Mouse (Mus musculus): ENCODE results near the gene Ap4m1. TPM values are rescaled to one million over a fixed set of nuclear protein-coding genes. Genes with fewer than 3 reads are reported as not detected.

Gene Ap4m1
- 22.2 and 26.5 TPM in 2 replicates for polyA plus RNA-seq (2011; ENCODE audit: insufficient read length, low read depth, missing spikeins)

DNA sequence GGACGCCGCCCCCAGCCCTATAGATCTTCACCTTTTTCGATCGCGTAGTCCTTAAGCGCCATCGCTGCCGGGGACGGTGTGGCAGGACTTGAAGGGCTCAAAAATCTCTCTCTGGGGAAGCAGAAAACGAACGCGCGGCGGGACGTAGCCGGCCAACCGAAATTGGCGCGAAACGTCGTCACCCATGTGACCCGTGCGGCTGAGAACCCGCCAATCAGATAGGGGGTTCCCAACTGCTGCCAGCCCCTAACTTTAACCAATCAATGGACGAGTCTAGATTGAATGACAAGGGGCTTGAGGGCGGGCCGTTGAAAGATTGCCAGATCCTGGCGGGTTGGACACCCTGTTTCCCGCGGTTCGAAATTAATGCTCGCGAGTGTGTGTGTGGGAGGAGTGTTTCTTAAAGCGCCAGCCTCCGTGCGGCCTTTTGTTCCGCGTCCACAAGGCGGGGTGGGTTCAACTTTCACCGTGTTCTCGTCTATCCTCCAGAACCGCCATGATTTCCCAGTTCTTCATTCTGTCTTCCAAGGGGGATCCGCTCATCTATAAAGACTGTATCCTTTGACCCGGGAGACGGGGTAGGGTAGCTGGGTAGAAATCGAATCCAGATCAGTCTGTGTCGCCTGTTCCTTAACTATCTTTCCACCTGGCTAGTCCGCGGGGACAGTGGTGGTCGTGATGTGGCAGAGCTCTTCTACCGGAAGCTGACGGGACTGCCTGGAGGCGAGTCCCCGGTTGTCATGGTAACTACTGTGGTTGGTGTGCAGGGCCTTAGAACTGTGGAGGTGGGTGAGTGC, at the start of gene Ap4m1, which contains the start of gene Mcm7:
Gene Ap4m1 (plus strand): TSS at position 308 of the 797 bp plus-strand sequence.
Gene Mcm7 (minus strand): TSS at position 728 of the 797 bp plus-strand sequence.
- TF ChIP-seq POLR2A (IDR thresholded peaks at IDR 0.05; ENCODE audit: low read depth, low read length), result peak; percentile 62
- no peak for TF ChIP-seq CTCF (IDR thresholded peaks at IDR 0.05; ENCODE audit: borderline replicate concordance, insufficient read depth, low read length)
- H3K4me3 ChIP-seq (ENCODE audit: insufficient read depth, low read length), result peak within 1 kb of the TSS; percentile 94

DNA sequence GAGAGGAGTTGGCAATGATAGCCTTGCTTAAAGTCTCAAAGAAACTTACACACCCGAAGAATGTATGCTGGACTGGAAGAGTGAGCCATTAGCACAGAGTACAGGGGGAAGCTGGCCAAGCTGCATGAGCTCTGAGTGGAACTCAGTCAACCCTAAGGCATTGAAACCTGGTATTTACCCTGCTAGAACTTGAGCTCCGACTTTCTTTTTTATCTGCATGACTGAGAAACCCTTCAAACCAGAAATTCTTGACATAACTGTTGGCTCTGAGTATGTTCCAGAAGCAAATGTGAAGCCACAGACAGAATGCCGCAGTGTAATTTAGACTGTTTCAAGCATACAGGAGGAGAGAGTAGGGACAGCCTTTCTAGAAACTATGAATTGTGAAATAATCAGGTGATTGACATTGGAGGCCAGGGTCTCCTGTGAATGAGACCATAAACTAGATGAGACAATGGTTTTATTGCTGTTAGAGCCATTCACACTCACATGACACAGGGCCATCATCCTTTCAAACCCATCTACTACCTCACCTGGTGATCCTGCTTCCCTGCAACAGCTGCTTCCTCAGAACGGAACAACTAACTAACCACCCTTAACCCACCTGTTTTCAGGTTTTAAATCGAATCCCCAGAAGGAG, 39.3 kb upstream of the Ap4m1 start:
- no peaks in the 10 kb centered on the region for H3K4me1 ChIP-seq (ENCODE audit: control insufficient read depth, insufficient read depth, low read length)
- TF ChIP-seq CTCF (IDR thresholded peaks at IDR 0.05; ENCODE audit: borderline replicate concordance, insufficient read depth, low read length), result no peak
- TF ChIP-seq POLR2A (IDR thresholded peaks at IDR 0.05; ENCODE audit: low read depth, low read length), result no peak
- H3K4me3 ChIP-seq (ENCODE audit: insufficient read depth, low read length), result no peak overlapping the region
- H3K27ac ChIP-seq (ENCODE audit: insufficient read depth, low read length), result no peak overlapping the region

More for the DNA sequence above, at the start of gene Ap4m1, which contains the start of gene Mcm7:
- peak within 1 kb of the TSS; percentile 91 for H3K27ac ChIP-seq (ENCODE audit: insufficient read depth, low read length)
- H3K4me1 ChIP-seq (ENCODE audit: control insufficient read depth, insufficient read depth, low read length), result no peaks in the 10 kb centered on the region

DNA sequence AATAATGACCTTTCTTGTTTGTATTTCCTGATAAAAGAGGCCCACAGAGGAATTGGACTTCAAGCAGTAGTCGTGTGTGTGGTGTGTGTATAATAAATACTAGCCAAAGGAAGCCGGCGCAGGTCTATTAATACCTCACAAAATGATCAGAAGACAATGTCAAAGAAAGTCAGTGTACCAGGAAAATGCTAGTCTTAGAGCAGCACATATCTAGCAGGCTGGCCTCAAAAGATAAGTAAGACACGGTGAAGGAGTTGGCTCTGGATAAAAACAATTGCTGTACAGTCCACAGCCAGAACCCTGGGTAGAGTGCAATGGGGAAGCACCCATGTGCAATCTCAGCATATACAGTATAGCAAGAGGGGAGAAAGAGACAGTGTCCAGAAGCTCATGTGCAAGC, 34.5 kb upstream of the Ap4m1 start:
- Histone ChIP-seq H3K27ac (ENCODE audit: insufficient read depth, low read length) (no peak overlapping the region), H3K4me3 (ENCODE audit: insufficient read depth, low read length) (no peak overlapping the region), H3K4me1 (ENCODE audit: control insufficient read depth, insufficient read depth, low read length) (no peaks in the 10 kb centered on the region)
- no peak for TF ChIP-seq CTCF (IDR thresholded peaks at IDR 0.05; ENCODE audit: borderline replicate concordance, insufficient read depth, low read length)
- no peak for TF ChIP-seq POLR2A (IDR thresholded peaks at IDR 0.05; ENCODE audit: low read depth, low read length)

DNA sequence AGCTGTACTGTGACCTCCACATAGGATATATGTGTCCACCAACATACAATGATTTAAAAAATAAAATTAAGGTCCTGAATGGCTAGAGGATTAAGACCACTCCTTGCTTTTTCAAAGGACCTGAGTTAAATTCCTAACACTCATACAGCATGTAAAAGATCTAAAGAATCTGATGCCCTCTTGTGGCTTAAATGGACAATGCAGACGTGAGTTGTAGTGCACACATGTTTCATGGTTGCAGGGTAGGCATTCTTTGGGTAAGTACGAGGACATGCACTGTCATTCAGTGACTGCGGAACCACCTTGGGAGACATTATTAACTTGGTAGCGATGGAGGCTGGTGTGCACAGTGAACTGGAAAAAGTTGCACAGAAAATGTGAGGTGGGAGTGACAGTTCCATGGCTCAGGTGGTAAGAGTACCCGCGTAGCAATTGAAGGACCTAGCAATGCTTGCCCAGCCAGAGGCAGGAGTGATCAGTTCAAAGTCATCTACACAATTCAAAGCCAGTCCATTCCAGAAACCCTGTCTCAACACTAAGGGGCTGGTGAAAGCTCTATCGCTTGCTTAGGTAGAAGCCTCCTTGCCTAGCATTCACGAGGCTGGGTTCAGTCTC, 33.8 kb upstream of the Ap4m1 start:
- Histone ChIP-seq H3K27ac (ENCODE audit: insufficient read depth, low read length) (no peak overlapping the region), H3K4me1 (ENCODE audit: control insufficient read depth, insufficient read depth, low read length) (no peaks in the 10 kb centered on the region), H3K4me3 (ENCODE audit: insufficient read depth, low read length) (no peak overlapping the region)
- TF ChIP-seq CTCF (IDR thresholded peaks at IDR 0.05; ENCODE audit: borderline replicate concordance, insufficient read depth, low read length) (peak; percentile 19; the same call in 1 of the 2 replicates), POLR2A (IDR thresholded peaks at IDR 0.05; ENCODE audit: low read depth, low read length) (no peak)

DNA sequence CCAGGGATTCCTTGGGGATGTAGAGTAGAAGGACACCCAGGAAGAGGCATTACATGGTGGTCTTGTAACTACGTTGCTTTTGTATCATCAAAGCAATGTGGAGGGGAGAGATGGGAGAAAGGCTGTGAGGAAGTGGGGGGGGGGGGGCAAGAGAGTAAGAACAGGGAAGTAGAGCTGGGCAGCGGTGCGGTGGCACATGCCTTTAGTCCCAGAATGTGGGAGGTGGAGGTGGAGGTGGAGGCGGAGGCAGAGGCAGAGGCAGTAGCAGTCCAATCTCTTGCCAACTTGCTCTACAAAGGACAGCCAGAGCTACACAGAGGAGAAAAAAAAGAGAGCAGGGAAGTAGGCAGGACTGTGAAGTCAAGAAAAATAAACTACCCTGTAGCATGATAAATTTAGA, 33.2 kb upstream of the Ap4m1 start:
- TF ChIP-seq CTCF (IDR thresholded peaks at IDR 0.05; ENCODE audit: borderline replicate concordance, insufficient read depth, low read length), result no peak
- TF ChIP-seq POLR2A (IDR thresholded peaks at IDR 0.05; ENCODE audit: low read depth, low read length), result no peak
- Histone ChIP-seq H3K27ac (ENCODE audit: insufficient read depth, low read length) (no peak overlapping the region), H3K4me3 (ENCODE audit: insufficient read depth, low read length) (no peak overlapping the region), H3K4me1 (ENCODE audit: control insufficient read depth, insufficient read depth, low read length) (no peaks in the 10 kb centered on the region)

DNA sequence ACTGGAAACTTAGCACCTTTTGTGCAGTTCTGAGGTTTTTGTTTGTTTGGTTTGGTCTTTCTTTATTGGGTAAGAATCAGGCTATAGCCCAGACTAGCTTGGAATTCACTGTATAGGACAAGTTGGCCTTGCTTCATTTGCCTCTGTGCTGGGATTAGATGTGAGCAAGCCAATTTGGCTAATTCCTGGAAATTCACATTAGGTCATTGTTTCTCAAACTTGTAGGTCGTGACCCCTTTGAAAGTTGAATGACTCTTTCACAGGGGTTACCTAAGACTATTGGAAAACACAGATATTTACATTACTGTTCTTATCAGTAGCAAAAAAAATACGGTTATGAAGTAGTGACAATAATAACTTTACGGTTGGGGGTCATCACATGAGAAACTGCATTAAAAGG, 17.4 kb upstream of the Ap4m1 start:
- no peak overlapping the region for H3K27ac ChIP-seq (ENCODE audit: insufficient read depth, low read length)

DNA sequence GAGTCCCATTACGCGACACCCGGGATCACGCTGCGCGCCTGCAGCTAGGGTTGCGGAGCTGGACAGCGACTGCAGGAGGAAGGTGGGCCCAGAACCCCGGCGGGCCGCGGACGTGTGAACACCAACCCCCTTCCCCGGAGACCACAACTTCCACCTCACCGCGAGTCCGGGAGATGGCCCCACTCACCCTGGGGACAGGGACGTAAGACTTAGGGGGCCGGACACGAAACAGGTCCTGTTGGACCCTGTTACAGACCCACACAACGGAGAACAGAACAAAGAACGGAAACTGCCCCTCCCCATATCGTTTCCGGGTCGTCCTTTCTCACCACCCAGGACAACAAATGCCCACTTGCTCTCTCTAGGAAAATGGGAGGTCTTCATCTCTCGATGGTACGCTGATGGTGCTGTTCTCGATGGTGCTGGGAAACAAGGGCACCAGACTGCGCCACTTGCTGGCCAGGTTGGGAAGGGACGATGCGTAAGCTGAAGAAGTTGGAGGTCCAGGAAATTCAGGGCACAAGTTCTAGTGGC, 16.3 kb upstream of the Ap4m1 start, which contains the start of gene Zfp113:
Gene Zfp113 (minus strand): TSS at position 302 of the 534 bp plus-strand sequence.
- TF ChIP-seq CTCF (IDR thresholded peaks at IDR 0.05; ENCODE audit: borderline replicate concordance, insufficient read depth, low read length) (peak; percentile 96; the same call in 1 of the 2 replicates), POLR2A (IDR thresholded peaks at IDR 0.05; ENCODE audit: low read depth, low read length) (peak; percentile 83)
- Histone ChIP-seq H3K4me1 (ENCODE audit: control insufficient read depth, insufficient read depth, low read length) (no peaks in the 10 kb centered on the region), H3K27ac (ENCODE audit: insufficient read depth, low read length) (no peak within 1 kb of the TSS), H3K4me3 (ENCODE audit: insufficient read depth, low read length) (peak within 1 kb of the TSS; percentile 60)

More for the DNA sequence above, 17.4 kb upstream of the Ap4m1 start:
- Histone ChIP-seq H3K4me1 (ENCODE audit: control insufficient read depth, insufficient read depth, low read length) (no peaks in the 10 kb centered on the region), H3K4me3 (ENCODE audit: insufficient read depth, low read length) (no peak overlapping the region)
- no peak for TF ChIP-seq POLR2A (IDR thresholded peaks at IDR 0.05; ENCODE audit: low read depth, low read length)
- TF ChIP-seq CTCF (IDR thresholded peaks at IDR 0.05; ENCODE audit: borderline replicate concordance, insufficient read depth, low read length), result no peak

DNA sequence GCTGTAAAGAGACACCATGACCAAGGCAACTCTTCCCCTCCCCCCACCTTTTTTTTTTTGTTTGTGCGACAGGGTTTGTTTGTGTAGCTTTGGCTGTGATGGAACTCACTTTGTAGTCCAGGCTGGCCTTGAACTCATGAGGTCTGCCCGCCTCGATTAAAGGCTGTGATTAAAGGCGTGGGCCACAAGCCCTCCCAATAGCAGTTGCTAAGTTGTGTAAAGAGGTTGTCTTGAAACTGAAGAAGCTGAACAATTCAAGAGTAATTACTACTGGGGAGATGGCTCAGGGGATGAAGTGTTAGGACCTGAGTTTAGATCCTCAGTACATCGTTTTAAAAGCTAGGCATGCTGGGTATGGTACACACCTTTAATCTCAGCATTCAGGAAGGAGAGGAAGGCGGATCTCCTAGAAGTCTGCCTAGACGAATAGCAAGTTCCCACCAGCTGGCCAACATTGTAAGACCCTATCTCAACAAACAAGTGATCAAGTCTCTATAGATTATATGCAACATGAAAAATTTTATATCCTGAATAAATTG, 11.5 kb upstream of the Ap4m1 start:
- Histone ChIP-seq H3K4me3 (ENCODE audit: insufficient read depth, low read length) (no peak overlapping the region), H3K4me1 (ENCODE audit: control insufficient read depth, insufficient read depth, low read length) (peaks cover 8% of the 10 kb centered on the region; the same call in 1 of the 2 replicates), H3K27ac (ENCODE audit: insufficient read depth, low read length) (no peak overlapping the region)
- TF ChIP-seq POLR2A (IDR thresholded peaks at IDR 0.05; ENCODE audit: low read depth, low read length) (no peak), CTCF (IDR thresholded peaks at IDR 0.05; ENCODE audit: borderline replicate concordance, insufficient read depth, low read length) (no peak)
